Mouse (Mus musculus) MEL (cell line): Measurements from ENCODE around the gene Ccdc146.

ENCODE experiments used
- CTCF ChIP-seq, 3 experiments: IDR thresholded peaks in 2 of 3; conservative IDR thresholded peaks in 1 of 3; 2 replicates each; pipeline ENCODE4 v1.5.1; 2011 to 2012; ENCODE audit warnings: low read length in 3 of 3, low read depth in 2 of 3, mild to moderate bottlenecking in 2 of 3, improper control_type of control experiment in 1 of 3, inconsistent platforms in 1 of 3, mixed read lengths in 1 of 3, moderate library complexity in 1 of 3; ENCODE audit not compliant: control insufficient read depth in 1 of 3, insufficient read depth in 1 of 3, poor library complexity in 1 of 3, severe bottlenecking in 1 of 3
- HCFC1 ChIP-seq: IDR thresholded peaks from 2 replicates; pipeline ENCODE4 v1.6.1; 2012; ENCODE audit warnings: low read depth, mild to moderate bottlenecking, inconsistent platforms, low read length, improper control_type of control experiment, moderate library complexity
- MAFK ChIP-seq: IDR thresholded peaks from 2 replicates; pipeline ENCODE4 v1.6.1; 2011; ENCODE audit warnings: low read depth, mild to moderate bottlenecking, low read length, improper control_type of control experiment, borderline replicate concordance
- MAX ChIP-seq: IDR thresholded peaks from 2 replicates; pipeline ENCODE4 v1.6.1; 2011; ENCODE audit warnings: low read length, improper control_type of control experiment
- MEF2A ChIP-seq: IDR thresholded peaks from 2 replicates; pipeline ENCODE4 v1.6.1; 2014; ENCODE audit warnings: low read depth, mild to moderate bottlenecking, inconsistent platforms, low read length, improper control_type of control experiment; ENCODE audit not compliant: poor library complexity, insufficient replicate concordance, severe bottlenecking; ENCODE audit errors: extremely low read depth
- MXI1 ChIP-seq: IDR thresholded peaks from 2 replicates; pipeline ENCODE4 v1.6.1; 2011; ENCODE audit warnings: mild to moderate bottlenecking, low read depth, low read length, improper control_type of control experiment
- POLR2A ChIP-seq, 2 experiments: IDR thresholded peaks; 2 replicates each; pipeline ENCODE4 v1.6.1; 2011 to 2012; ENCODE audit warnings: low read length in 2 of 2, mild to moderate bottlenecking in 2 of 2, control low read depth in 1 of 2, improper control_type of control experiment in 1 of 2, low read depth in 1 of 2, moderate library complexity in 1 of 2; ENCODE audit not compliant: control insufficient read depth in 1 of 2, insufficient read depth in 1 of 2, poor library complexity in 1 of 2
- POLR2AphosphoS2 ChIP-seq: IDR thresholded peaks from 2 replicates; pipeline ENCODE4 v1.6.1; 2011; ENCODE audit warnings: low read length, improper control_type of control experiment
- RCOR1 ChIP-seq: IDR thresholded peaks from 2 replicates; pipeline ENCODE4 v1.6.1; 2012; ENCODE audit warnings: low read depth, mild to moderate bottlenecking, inconsistent platforms, low read length, improper control_type of control experiment
- TCF12 ChIP-seq: IDR thresholded peaks from 2 replicates; pipeline ENCODE4 v1.6.1; 2014; ENCODE audit warnings: low read depth, mild to moderate bottlenecking, inconsistent platforms, low read length, improper control_type of control experiment, moderate library complexity

DNA sequence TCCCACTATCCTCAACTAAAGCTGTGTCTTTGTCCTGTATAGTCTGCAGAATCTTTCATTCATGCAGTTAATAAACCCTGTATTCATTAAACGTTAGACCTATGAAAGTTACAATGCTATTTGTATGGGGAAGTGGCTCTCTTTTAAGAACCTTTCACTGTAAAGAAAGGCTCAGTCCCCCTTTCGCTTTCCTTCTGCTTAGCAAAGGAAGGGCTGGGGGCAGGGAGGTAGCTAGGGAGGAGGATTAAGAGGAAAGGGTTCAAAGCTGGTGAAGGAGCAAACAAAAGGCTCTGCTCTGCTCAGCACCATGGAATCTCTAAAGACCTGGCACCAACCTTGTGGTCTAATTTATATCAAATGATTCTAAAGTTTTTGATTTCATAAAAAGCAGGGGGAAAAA, 57.0 kb downstream of the Ccdc146 start:
- TF ChIP-seq MEF2A (no peak), POLR2A (IDR thresholded peaks at IDR 0.05; ENCODE audit: control insufficient read depth in 1 of 2, insufficient read depth in 1 of 2, low read depth in 1 of 2, low read length in 2 of 2, poor library complexity in 1 of 2) (no peak), MXI1 (no peak), POLR2AphosphoS2 (no peak), MAFK (no peak), CTCF (IDR thresholded peaks at IDR 0.05 in 2 of 3, conservative IDR thresholded peaks at IDR 0.05 in 1 of 3; ENCODE audit: control insufficient read depth in 1 of 3, insufficient read depth in 1 of 3, low read depth in 2 of 3, low read length in 3 of 3, poor library complexity in 1 of 3, severe bottlenecking in 1 of 3) (no peak), TCF12 (no peak), HCFC1 (no peak), MAX (no peak), RCOR1 (no peak)
